Mouse (Mus musculus) intestine, postnatal 0 days (tissue): Measurements from ENCODE around the gene Med16. TPM values are rescaled to one million over a fixed set of nuclear protein-coding genes. Genes with fewer than 3 reads are reported as not detected.
"Not testable (repeated sequence)": the region's sequence is repeated elsewhere in the genome, so short reads cannot be mapped to it uniquely, and the experiment has no call there.

Experiments used
- ATAC-seq: fragments of 200-750 bp; cut with Nextera tagmentation; 2 replicates; pipeline ENCODE4 v1.8.0; 2017; ENCODE audit warnings: mild to moderate bottlenecking, moderate TSS enrichment, moderate library complexity
- H3K27ac ChIP-seq: fragments of 300-500 bp; sonication (generic); 2 replicates; pipeline ENCODE4 v1.5.1; 2014; ENCODE audit warnings: mild to moderate bottlenecking, low read depth, low read length, moderate library complexity
- H3K27me3 ChIP-seq: fragments of 300-500 bp; sonication (generic); replicated peaks from 2 replicates; pipeline ENCODE4 v1.6.1; 2014; ENCODE audit warnings: low read length, mixed read lengths; ENCODE audit not compliant: control insufficient read depth, insufficient read depth
- H3K36me3 ChIP-seq: fragments of 300-500 bp; sonication (generic); 2 replicates; pipeline ENCODE4 v1.6.1; 2014; ENCODE audit warnings: mild to moderate bottlenecking, moderate library complexity; ENCODE audit not compliant: control insufficient read depth, insufficient read depth
- H3K4me1 ChIP-seq: fragments of 300-500 bp; sonication (generic); replicated peaks from 2 replicates; pipeline ENCODE4 v1.6.1; 2014; ENCODE audit warnings: antibody characterized with exemption, low read length, mixed read lengths; ENCODE audit not compliant: control insufficient read depth, insufficient read depth
- H3K4me2 ChIP-seq: fragments of 300-500 bp; sonication (generic); replicated peaks from 2 replicates; pipeline ENCODE4 v1.6.1; 2014; ENCODE audit warnings: low read depth, mild to moderate bottlenecking, moderate library complexity
- H3K4me3 ChIP-seq: fragments of 300-500 bp; sonication (generic); 2 replicates; pipeline ENCODE4 v1.5.1; 2014; ENCODE audit warnings: low read depth, low read length
- H3K9ac ChIP-seq: fragments of 300-500 bp; sonication (generic); 2 replicates; pipeline ENCODE4 v1.6.1; 2014; ENCODE audit warnings: mild to moderate bottlenecking, low read depth, low read length
- H3K9me3 ChIP-seq: fragments of 300-500 bp; sonication (generic); 2 replicates; pipeline ENCODE4 v1.6.1; 2016; ENCODE audit warnings: mixed run types; ENCODE audit not compliant: control insufficient read depth
- CTCF ChIP-seq: sonication (generic); IDR thresholded peaks from 2 replicates; pipeline ENCODE4 v1.5.1; 2016; ENCODE audit warnings: low read depth, mild to moderate bottlenecking, control low read depth, antibody characterized with exemption, moderate library complexity
- WGBS: fragments of 180-500 bp; shearing (Covaris S2); extraction: QIAGEN DNeasy Blood & Tissue Kit; methylation state at CpG from one replicate; pipeline ENCODE4 v1.1.7; 2014; 5-methylcytosine and 5-hydroxymethylcytosine counted together
- polyA plus RNA-seq: library from polyadenylated mRNA; unstranded; fragments of >200 nt; fragmentation: Nextera tagmentation; extraction: Ambion mirVana; gene quantifications from 2 replicates; pipeline ENCODE4 v1.2.1, GENCODE M21; 2015

Gene Med16
- polyA plus RNA-seq, 1 experiment from 2014 or later, result 17.8 TPM

- no peaks in the 10 kb centered on the region for H3K9me3 ChIP-seq
- no peak overlapping the region for H3K27ac ChIP-seq
- no peaks in the 10 kb centered on the region for H3K36me3 ChIP-seq
- no peaks in the 10 kb centered on the region for H3K27me3 ChIP-seq
- H3K4me3 ChIP-seq, result no peak overlapping the region
- ATAC-seq, result no peak
- TF ChIP-seq CTCF, result no peak
- H3K9ac ChIP-seq, result no peak overlapping the region
- H3K4me1 ChIP-seq, result no peaks in the 10 kb centered on the region
- no peak overlapping the region for H3K4me2 ChIP-seq
- WGBS, result 46% methylated on average over 2 of the region's 2 CpGs
Measured at GRCm38 (mm10) chr10:79889386-79889785, 19.3 kb downstream of the Med16 start.

- TF ChIP-seq CTCF, result no peak
- Histone ChIP-seq H3K9me3 (no peaks in the 10 kb centered on the region), H3K4me2 (no peak overlapping the region), H3K27me3 (0 out of 2 replicates have a peak, but pooled peaks cover 9% of the 10 kb centered on the region), H3K4me3 (no peak overlapping the region), H3K36me3 (no peaks in the 10 kb centered on the region), H3K9ac (no peak overlapping the region), H3K4me1 (0 out of 2 replicates have a peak, but pooled peaks cover 2% of the 10 kb centered on the region), H3K27ac (no peak overlapping the region)
- WGBS, result 79% methylated on average over 8 of the region's 8 CpGs
- ATAC-seq, result no peak
Measured at GRCm38 (mm10) chr10:79886611-79887010, 22.1 kb downstream of the Med16 start.

- TF ChIP-seq CTCF, result no peak
- WGBS, result 91% methylated on average over 6 of the region's 6 CpGs
- ATAC-seq, result no peak
Measured at GRCm38 (mm10) chr10:79886054-79886453, 22.7 kb downstream of the Med16 start, which contains the start of gene Elane. Gene Elane (plus strand): TSS chr10:79886247.

GRCm38 (mm10) chr10:79884938-79885337 is 23.8 kb downstream of the Med16 start:
- not testable (repeated sequence) for H3K9me3 ChIP-seq, ATAC-seq, H3K4me1 ChIP-seq, H3K4me2 ChIP-seq, H3K36me3 ChIP-seq, H3K9ac ChIP-seq, H3K4me3 ChIP-seq, H3K27me3 ChIP-seq, H3K27ac ChIP-seq
- WGBS, result 50% methylated on average over 3 of the region's 3 CpGs

More at GRCm38 (mm10) chr10:79886054-79886453, 22.7 kb downstream of the Med16 start, which contains the start of gene Elane:
- no peak within 1 kb of the TSS for H3K4me2 ChIP-seq
- 0 out of 2 replicates have a peak, but pooled peaks cover 2% of the 10 kb centered on the region for H3K4me1 ChIP-seq
- H3K9ac ChIP-seq, result no peak within 1 kb of the TSS
- H3K4me3 ChIP-seq, result no peak within 1 kb of the TSS
- H3K27ac ChIP-seq, result no peak within 1 kb of the TSS
- H3K36me3 ChIP-seq, result no peaks in the 10 kb centered on the region
- H3K27me3 ChIP-seq, result 0 out of 2 replicates have a peak, but pooled peaks cover 9% of the 10 kb centered on the region
- H3K9me3 ChIP-seq, result no peaks in the 10 kb centered on the region

- H3K4me2 ChIP-seq, result no peak overlapping the region
- H3K27ac ChIP-seq, result no peak overlapping the region
- no peaks in the 10 kb centered on the region for H3K36me3 ChIP-seq
- H3K4me1 ChIP-seq, result 0 out of 2 replicates have a peak, but pooled peaks cover 2% of the 10 kb centered on the region
- no peak for ATAC-seq
- H3K9me3 ChIP-seq, result no peaks in the 10 kb centered on the region
- H3K9ac ChIP-seq, result no peak overlapping the region
- H3K27me3 ChIP-seq, result 0 out of 2 replicates have a peak, but pooled peaks cover 9% of the 10 kb centered on the region
- H3K4me3 ChIP-seq, result no peak overlapping the region
- no peak for TF ChIP-seq CTCF
- 67% methylated on average over 4 of the region's 4 CpGs for WGBS
Measured at GRCm38 (mm10) chr10:79884446-79884845, 24.3 kb downstream of the Med16 start.

GRCm38 (mm10) chr10:79883297-79884084 is 25.2 kb downstream of the Med16 start:
- Histone ChIP-seq H3K36me3 (no peaks in the 10 kb centered on the region), H3K4me1 (0 out of 2 replicates have a peak, but pooled peaks cover 2% of the 10 kb centered on the region), H3K27me3 (0 out of 2 replicates have a peak, but pooled peaks cover 9% of the 10 kb centered on the region), H3K4me2 (0 out of 2 replicates have a peak overlapping the region, but pooled peaks have one; percentile 21), H3K9ac (no peak overlapping the region), H3K4me3 (no peak overlapping the region; the same call in 1 of the 2 replicates), H3K9me3 (no peaks in the 10 kb centered on the region), H3K27ac (no peak overlapping the region)
- TF ChIP-seq CTCF, result peak; percentile 85
- ATAC-seq, result 0 out of 2 replicates have a peak, but pooled peaks have one; percentile 22
- WGBS, result 21% methylated on average over 22 of the region's 22 CpGs
